Mouse (Mus musculus): ENCODE measurements at regions not wholly inside any gene's neighbourhood (a gene's known extent, or its start where the extent isn't known, plus 50 kb on each side); places are given as distances from the start of the nearest gene placed in this dataset.

DNA sequence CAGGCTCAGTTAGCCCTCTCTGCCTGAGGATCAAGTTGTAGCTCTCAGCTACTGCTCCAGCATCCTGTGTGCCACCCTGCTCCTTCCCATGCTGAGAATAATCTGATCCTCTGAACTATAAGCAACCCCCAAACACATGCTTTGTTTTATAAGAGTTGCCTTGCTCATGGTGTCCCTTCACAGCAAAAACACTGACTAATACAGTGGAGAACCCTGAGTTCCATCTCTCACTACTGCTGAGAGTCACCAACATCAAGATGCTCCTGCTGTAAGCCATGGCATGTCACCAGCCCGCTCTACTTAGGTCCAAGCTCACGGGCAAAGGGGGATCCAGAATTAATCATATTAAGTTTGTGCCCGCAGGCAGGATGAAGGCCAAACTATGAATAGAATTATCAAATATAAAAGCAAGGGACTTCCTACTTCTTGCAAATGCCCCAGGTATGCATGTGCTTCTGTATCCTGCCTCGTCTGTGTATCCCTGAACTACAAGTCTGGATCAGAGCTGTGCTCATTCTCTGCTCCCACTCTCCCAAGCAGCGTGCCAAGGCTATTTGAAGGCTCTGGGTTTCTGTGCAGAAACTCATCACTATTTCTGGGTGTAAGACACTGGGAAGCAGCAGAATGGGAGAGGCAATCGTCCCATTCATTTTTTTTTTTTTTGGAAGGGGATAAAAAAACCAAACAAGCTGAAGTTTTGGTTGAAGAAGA lies 243.7 kb upstream of the Pfn2 start:
- Histone ChIP-seq H3K9ac (ENCODE audit: low read depth, low read length) (no peak overlapping the region), H3K27ac (ENCODE audit: low read depth, low read length) (no peak overlapping the region), H3K4me1 (replicated peaks; ENCODE audit: control insufficient read depth, insufficient read depth, low read length) (no peaks in the 10 kb centered on the region), H3K27me3 (replicated peaks; ENCODE audit: control insufficient read depth, insufficient read depth, low read length) (no peaks in the 10 kb centered on the region), H3K4me2 (replicated peaks; ENCODE audit: low read depth) (no peak overlapping the region), H3K4me3 (ENCODE audit: low read depth, low read length) (no peak overlapping the region), H3K9me3 (ENCODE audit: control insufficient read depth) (no peaks in the 10 kb centered on the region), H3K36me3 (ENCODE audit: control insufficient read depth, insufficient read depth) (no peaks in the 10 kb centered on the region)
- 85% methylated on average over 6 of the region's 6 CpGs for WGBS
- ATAC-seq = no peak
- no peak for TF ChIP-seq CTCF (IDR thresholded peaks at IDR 0.05; ENCODE audit: low read depth)

DNA sequence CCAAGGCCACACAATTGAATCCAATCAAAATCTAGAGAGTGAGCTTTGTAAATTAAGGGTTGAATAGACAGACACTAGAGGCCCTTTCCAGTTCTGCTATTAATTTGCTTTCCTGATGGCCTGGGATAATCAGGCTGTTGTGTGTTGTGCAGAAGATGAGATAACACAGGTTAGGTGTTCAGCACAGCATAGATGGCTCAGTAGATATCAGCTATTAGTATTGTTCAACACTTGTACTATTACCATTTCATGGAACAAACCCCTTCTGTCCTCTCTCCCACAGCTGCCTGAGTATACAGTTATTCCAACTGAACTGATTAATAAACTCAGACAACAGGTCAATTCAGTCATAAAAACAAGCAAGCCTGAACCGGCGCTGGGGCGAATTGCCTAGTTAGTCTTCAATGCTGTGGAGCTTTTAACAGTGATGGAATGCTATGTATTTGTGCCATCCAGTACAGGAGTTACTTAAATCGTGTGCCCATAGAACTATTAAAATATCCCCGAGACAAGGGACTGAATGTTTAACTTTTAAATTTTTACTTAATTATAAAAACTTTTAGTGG lies 263.1 kb upstream of the Pfn2 start:
- Histone ChIP-seq H3K4me2 (replicated peaks; ENCODE audit: low read depth) (no peak overlapping the region), H3K4me1 (replicated peaks; ENCODE audit: control insufficient read depth, insufficient read depth, low read length) (no peaks in the 10 kb centered on the region), H3K27ac (ENCODE audit: low read depth, low read length) (no peak overlapping the region), H3K4me3 (ENCODE audit: low read depth, low read length) (no peak overlapping the region), H3K9me3 (ENCODE audit: control insufficient read depth) (no peaks in the 10 kb centered on the region), H3K27me3 (replicated peaks; ENCODE audit: control insufficient read depth, insufficient read depth, low read length) (no peaks in the 10 kb centered on the region), H3K9ac (ENCODE audit: low read depth, low read length) (no peak overlapping the region), H3K36me3 (ENCODE audit: control insufficient read depth, insufficient read depth) (no peaks in the 10 kb centered on the region)
- WGBS = 84% methylated on average over 5 of the region's 5 CpGs
- ATAC-seq = no peak
- no peak for TF ChIP-seq CTCF (IDR thresholded peaks at IDR 0.05; ENCODE audit: low read depth)

DNA sequence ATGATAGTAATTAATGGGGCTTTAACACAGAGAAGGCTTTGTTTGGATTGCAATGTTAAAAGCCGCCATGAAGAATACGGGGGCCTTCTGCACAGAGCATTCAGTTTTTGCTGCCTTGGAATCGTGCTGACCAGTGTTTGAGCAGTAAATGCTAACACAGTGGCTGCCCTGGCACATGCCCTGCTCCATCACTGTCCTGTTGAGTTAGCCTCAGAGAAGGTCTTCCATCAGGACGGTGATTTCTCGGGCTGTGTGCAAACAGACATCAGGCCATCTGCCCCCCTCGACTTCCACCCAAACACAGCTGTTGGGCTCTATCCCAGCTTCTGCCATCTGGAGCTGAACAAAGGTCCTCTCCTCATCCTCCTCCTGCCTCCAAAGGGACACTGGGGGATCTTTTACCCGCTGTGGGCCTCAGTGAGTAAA lies 264.6 kb upstream of the Pfn2 start:
- ATAC-seq = no peak
- WGBS = 56% methylated on average over 7 of the region's 7 CpGs
- H3K4me1 ChIP-seq (replicated peaks; ENCODE audit: control insufficient read depth, insufficient read depth, low read length) = no peaks in the 10 kb centered on the region
- no peaks in the 10 kb centered on the region for H3K36me3 ChIP-seq (ENCODE audit: control insufficient read depth, insufficient read depth)
- H3K9ac ChIP-seq (ENCODE audit: low read depth, low read length) = no peak overlapping the region
- no peak overlapping the region for H3K4me2 ChIP-seq (replicated peaks; ENCODE audit: low read depth)
- TF ChIP-seq CTCF (IDR thresholded peaks at IDR 0.05; ENCODE audit: low read depth) = no peak
- H3K9me3 ChIP-seq (ENCODE audit: control insufficient read depth) = no peaks in the 10 kb centered on the region
- no peak overlapping the region for H3K4me3 ChIP-seq (ENCODE audit: low read depth, low read length)
- H3K27me3 ChIP-seq (replicated peaks; ENCODE audit: control insufficient read depth, insufficient read depth, low read length) = no peaks in the 10 kb centered on the region
- H3K27ac ChIP-seq (ENCODE audit: low read depth, low read length) = no peak overlapping the region

GRCm38 (mm10) chr3:58113941-58114340 lies 266.1 kb upstream of the Pfn2 start:
- Histone ChIP-seq H3K4me1 (replicated peaks; ENCODE audit: control insufficient read depth, insufficient read depth, low read length) (no peaks in the 10 kb centered on the region), H3K4me2 (replicated peaks; ENCODE audit: low read depth) (no peak overlapping the region), H3K4me3 (ENCODE audit: low read depth, low read length) (no peak overlapping the region), H3K27me3 (replicated peaks; ENCODE audit: control insufficient read depth, insufficient read depth, low read length) (no peaks in the 10 kb centered on the region), H3K9ac (ENCODE audit: low read depth, low read length) (no peak overlapping the region), H3K27ac (ENCODE audit: low read depth, low read length) (no peak overlapping the region), H3K9me3 (ENCODE audit: control insufficient read depth) (no peaks in the 10 kb centered on the region), H3K36me3 (ENCODE audit: control insufficient read depth, insufficient read depth) (no peaks in the 10 kb centered on the region)
- WGBS = 95% methylated on average over 7 of the region's 7 CpGs
- no peak for TF ChIP-seq CTCF (IDR thresholded peaks at IDR 0.05; ENCODE audit: low read depth)
- no peak for ATAC-seq

- Histone ChIP-seq H3K27me3 (replicated peaks; ENCODE audit: control insufficient read depth, insufficient read depth, low read length) (no peaks in the 10 kb centered on the region), H3K4me3 (ENCODE audit: low read depth, low read length) (no peak overlapping the region), H3K36me3 (ENCODE audit: control insufficient read depth, insufficient read depth) (no peaks in the 10 kb centered on the region), H3K27ac (ENCODE audit: low read depth, low read length) (no peak overlapping the region), H3K4me2 (replicated peaks; ENCODE audit: low read depth) (no peak overlapping the region), H3K4me1 (replicated peaks; ENCODE audit: control insufficient read depth, insufficient read depth, low read length) (no peaks in the 10 kb centered on the region), H3K9ac (ENCODE audit: low read depth, low read length) (no peak overlapping the region), H3K9me3 (ENCODE audit: control insufficient read depth) (no peaks in the 10 kb centered on the region)
- ATAC-seq = no peak
- TF ChIP-seq CTCF (IDR thresholded peaks at IDR 0.05; ENCODE audit: low read depth) = no peak
- WGBS = 76% methylated on average over 1 of the region's 1 CpGs
Measured at GRCm38 (mm10) chr3:58115511-58115910, 267.6 kb upstream of the Pfn2 start.

GRCm38 (mm10) chr3:58116848-58117247 lies 269.0 kb upstream of the Pfn2 start:
- H3K27me3 ChIP-seq (replicated peaks; ENCODE audit: control insufficient read depth, insufficient read depth, low read length) = no peaks in the 10 kb centered on the region
- no peak for ATAC-seq
- no peaks in the 10 kb centered on the region for H3K36me3 ChIP-seq (ENCODE audit: control insufficient read depth, insufficient read depth)
- H3K27ac ChIP-seq (ENCODE audit: low read depth, low read length) = no peak overlapping the region
- H3K4me2 ChIP-seq (replicated peaks; ENCODE audit: low read depth) = no peak overlapping the region
- H3K9ac ChIP-seq (ENCODE audit: low read depth, low read length) = no peak overlapping the region
- no peak for TF ChIP-seq CTCF (IDR thresholded peaks at IDR 0.05; ENCODE audit: low read depth)
- H3K4me3 ChIP-seq (ENCODE audit: low read depth, low read length) = no peak overlapping the region
- H3K4me1 ChIP-seq (replicated peaks; ENCODE audit: control insufficient read depth, insufficient read depth, low read length) = no peaks in the 10 kb centered on the region
- no peaks in the 10 kb centered on the region for H3K9me3 ChIP-seq (ENCODE audit: control insufficient read depth)
- 72% methylated on average over 7 of the region's 7 CpGs for WGBS

All from intestine, postnatal 0 days (tissue).